Mouse (Mus musculus) spleen, adult 18-20 months (tissue): ENCODE data around the gene Mlxipl.

Experiments used
- DNase-seq, 2 experiments: peaks; one replicate each; pipeline ENCODE4 v3.0.0; 2022; ENCODE audit warnings: mixed read lengths in 2 of 2

The Mlxipl gene

GRCm38 (mm10) chr5:135149053-135149819 is 59.5 kb downstream of the Mlxipl start, which contains the start of gene Tbl2:
Gene Tbl2 (plus strand): TSS chr5:135149657.
- DNase-seq, result peak; percentile 97 to 99

GRCm38 (mm10) chr5:135149820-135150178 is 60.1 kb downstream of the Mlxipl start:
- no peak for DNase-seq

GRCm38 (mm10) chr5:135156496-135156895 is 66.8 kb downstream of the Mlxipl start:
- DNase-seq, result no peak

GRCm38 (mm10) chr5:135161221-135161620 is 71.5 kb downstream of the Mlxipl start:
- no peak for DNase-seq

- no peak for DNase-seq
Observed at GRCm38 (mm10) chr5:135161650-135162049, 72.0 kb downstream of the Mlxipl start.

- DNase-seq, result no peak
Observed at GRCm38 (mm10) chr5:135162361-135162760, 72.7 kb downstream of the Mlxipl start.

GRCm38 (mm10) chr5:135162821-135163220 is 73.1 kb downstream of the Mlxipl start:
- no peak for DNase-seq

- DNase-seq, result no peak
Observed at GRCm38 (mm10) chr5:135166909-135167308, 77.2 kb downstream of the Mlxipl start.

GRCm38 (mm10) chr5:135167469-135167868 is 77.8 kb downstream of the Mlxipl start:
- DNase-seq, result no peak

GRCm38 (mm10) chr5:135168063-135169062 is 78.7 kb downstream of the Mlxipl start, which contains the start of gene Bcl7b:
Gene Bcl7b (plus strand): TSS chr5:135168283.
- DNase-seq, result peak; percentile 92 to 95

GRCm38 (mm10) chr5:135169479-135169878 is 79.8 kb downstream of the Mlxipl start:
- DNase-seq, result no peak

- no peak for DNase-seq
Observed at GRCm38 (mm10) chr5:135171688-135172220, 82.1 kb downstream of the Mlxipl start.

- no peak for DNase-seq
Observed at GRCm38 (mm10) chr5:135172986-135173385, 83.3 kb downstream of the Mlxipl start.

GRCm38 (mm10) chr5:135175086-135175485 is 85.4 kb downstream of the Mlxipl start:
- no peak for DNase-seq

GRCm38 (mm10) chr5:135178523-135178922 is 88.8 kb downstream of the Mlxipl start:
- no peak for DNase-seq

- DNase-seq, result no peak
Observed at GRCm38 (mm10) chr5:135178996-135179395, 89.3 kb downstream of the Mlxipl start.

GRCm38 (mm10) chr5:135179616-135180015 is 89.9 kb downstream of the Mlxipl start:
- no peak for DNase-seq

GRCm38 (mm10) chr5:135180796-135181195 is 91.1 kb downstream of the Mlxipl start:
- no peak for DNase-seq

- DNase-seq, result no peak
Observed at GRCm38 (mm10) chr5:135181776-135182175, 92.1 kb downstream of the Mlxipl start.

- DNase-seq, result no peak
Observed at GRCm38 (mm10) chr5:135183131-135183861, 93.6 kb downstream of the Mlxipl start.

GRCm38 (mm10) chr5:135185016-135185415 is 95.3 kb downstream of the Mlxipl start:
- no peak for DNase-seq

GRCm38 (mm10) chr5:135185596-135185995 is 95.9 kb downstream of the Mlxipl start:
- no peak for DNase-seq
